15 mouse cellular contexts compared by ENCODE assay signal in the genomic region with DNA sequence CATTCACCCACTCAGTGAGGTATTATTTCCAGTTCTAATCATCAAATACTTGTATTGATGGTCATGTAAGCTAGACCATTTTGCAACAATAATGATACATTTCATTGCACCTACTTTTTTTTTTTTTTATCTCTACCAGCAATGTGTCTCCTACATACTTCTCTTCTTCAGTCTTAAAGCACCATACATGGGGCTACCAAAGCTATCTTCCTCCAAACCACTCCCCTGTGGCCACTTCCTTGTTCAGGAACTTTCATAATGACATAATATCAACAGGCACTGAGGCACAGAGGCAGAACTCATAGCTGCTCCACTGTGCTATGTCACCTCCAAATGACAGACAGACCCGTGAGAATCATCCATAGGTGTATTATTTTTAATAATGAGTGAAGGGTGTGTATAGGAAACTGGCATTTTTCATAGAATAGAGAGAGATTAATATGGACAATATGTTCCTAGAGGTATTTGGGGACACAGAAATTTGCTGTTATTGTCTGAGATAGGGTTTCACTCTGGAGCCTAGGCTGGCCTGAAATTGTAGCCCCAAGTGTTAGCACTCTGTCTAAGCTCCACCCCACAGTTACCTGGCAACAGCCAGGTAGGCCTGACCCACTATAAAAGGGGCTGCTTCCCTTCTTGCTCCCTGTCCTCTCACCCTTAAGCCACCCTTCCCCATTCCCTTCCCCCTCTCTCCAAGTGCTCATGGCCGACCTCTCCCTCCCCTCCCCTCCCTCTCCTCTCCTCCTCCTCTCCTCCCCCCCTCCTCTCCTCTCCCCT.
A peak's percentile ranks its signal among the peaks of the same experiment; 100 is the strongest.
DNase-seq lines count a peak whose midpoint lies in the region; ATAC-seq and TF ChIP-seq lines count a peak whose summit lies in the region.
"Had no signal": no experiment of that assay in that cellular context is flagged by ENCODE, and none has a peak within 500 bp of the region (broad histone marks: within the 10 kb centered on the region; RNA-seq: fewer than 3 reads in every experiment).

No protein-coding gene starts in this region.

- H3K9ac ChIP-seq in liver, adult 2 months (ENCODE audit: low read depth, low read length), result no peak overlapping the region
- no peak overlapping the region for H3K9ac ChIP-seq in liver, embryonic 11.5 days (ENCODE audit: low read depth, low read length)
- no peak overlapping the region for H3K9ac ChIP-seq in forebrain, embryonic 14.5 days (ENCODE audit: low read length)
- H3K9ac ChIP-seq: kidney, embryonic 15.5 days; lung, embryonic 14.5 days had no signal

- no peak for TF ChIP-seq POLR2A in liver, adult 2 months (IDR thresholded peaks at IDR 0.05; ENCODE audit: extremely low read depth, insufficient read depth, low read length)
- TF ChIP-seq POLR2A in bone marrow macrophage, adult 2 months (IDR thresholded peaks at IDR 0.05; ENCODE audit: borderline replicate concordance, low read depth, low read length), result no peak

- ATAC-seq in liver, embryonic 11.5 days (replicated peaks; ENCODE audit: low FRiP score), result no peak
- ATAC-seq in megakaryocyte, adult 5-6 weeks (ENCODE audit: poor library complexity, severe bottlenecking), result peak; percentile 85
- no peak for ATAC-seq in forebrain, embryonic 14.5 days

- 85% methylated on average over 2 of the region's 2 CpGs for WGBS in liver, adult 2 months
- 68% methylated on average over 2 of the region's 2 CpGs for WGBS in liver, embryonic 11.5 days
- WGBS in forebrain, embryonic 14.5 days, result 60% methylated on average over 2 of the region's 2 CpGs

- no peaks in the 10 kb centered on the region for H3K27me3 ChIP-seq in liver, adult 2 months (ENCODE audit: control insufficient read depth, insufficient read depth, low read length)
- no peaks in the 10 kb centered on the region for H3K27me3 ChIP-seq in liver, embryonic 11.5 days (replicated peaks; ENCODE audit: control insufficient read depth, insufficient read depth, low read length)
- no peaks in the 10 kb centered on the region for H3K27me3 ChIP-seq in forebrain, embryonic 14.5 days (replicated peaks; ENCODE audit: control insufficient read depth, insufficient read depth, low read length)
- H3K27me3 ChIP-seq: kidney, embryonic 15.5 days had no signal

- TF ChIP-seq CTCF in liver, adult 2 months (IDR thresholded peaks at IDR 0.05; ENCODE audit: low read depth, low read length), result no peak
- no peak for TF ChIP-seq CTCF in bone marrow macrophage, adult 2 months (IDR thresholded peaks at IDR 0.05; ENCODE audit: low read depth, low read length)

- H3K4me1 ChIP-seq in liver, adult 2 months (ENCODE audit: control insufficient read depth, insufficient read depth, low read length), result no peaks in the 10 kb centered on the region; the same call in 1 of the 2 replicates
- no peaks in the 10 kb centered on the region for H3K4me1 ChIP-seq in liver, embryonic 11.5 days (replicated peaks; ENCODE audit: control insufficient read depth, insufficient read depth, low read length)
- peaks cover 25% of the 10 kb centered on the region for H3K4me1 ChIP-seq in bone marrow macrophage, adult 2 months (ENCODE audit: control insufficient read depth, insufficient read depth, low read length)
- H3K4me1 ChIP-seq in forebrain, embryonic 14.5 days (ENCODE audit: control insufficient read depth, insufficient read depth, low read length), result peaks cover 12% of the 10 kb centered on the region

- H3K36me3 ChIP-seq in liver, adult 2 months (ENCODE audit: control insufficient read depth, insufficient read depth, low read length), result no peaks in the 10 kb centered on the region
- no peaks in the 10 kb centered on the region for H3K36me3 ChIP-seq in liver, embryonic 11.5 days (ENCODE audit: control insufficient read depth, insufficient read depth, low read length)
- no peaks in the 10 kb centered on the region for H3K36me3 ChIP-seq in forebrain, embryonic 14.5 days (ENCODE audit: control insufficient read depth, insufficient read depth, low read length)
- H3K36me3 ChIP-seq: kidney, embryonic 15.5 days had no signal

- no peak overlapping the region for H3K4me3 ChIP-seq in liver, adult 2 months (ENCODE audit: insufficient read depth, low read depth, low read length)
- H3K4me3 ChIP-seq in liver, embryonic 11.5 days (ENCODE audit: low read depth, low read length), result no peak overlapping the region
- no peak overlapping the region for H3K4me3 ChIP-seq in bone marrow macrophage, adult 2 months (ENCODE audit: insufficient read depth, low read length)
- H3K4me3 ChIP-seq in forebrain, embryonic 14.5 days (ENCODE audit: low read depth, low read length), result no peak overlapping the region
- H3K4me3 ChIP-seq: heart, adult 2 months; kidney, embryonic 15.5 days had no signal

- no peaks in the 10 kb centered on the region for H3K9me3 ChIP-seq in liver, embryonic 11.5 days (ENCODE audit: control insufficient read depth, low read length)
- no peaks in the 10 kb centered on the region for H3K9me3 ChIP-seq in forebrain, embryonic 14.5 days (replicated peaks; ENCODE audit: control insufficient read depth, low read length)
- H3K9me3 ChIP-seq: kidney, embryonic 15.5 days had no signal

- H3K79me2 ChIP-seq in liver, adult 2 months (ENCODE audit: control insufficient read depth, insufficient read depth, low read length), result no peaks in the 10 kb centered on the region

- H3K4me2 ChIP-seq in liver, embryonic 11.5 days, result no peak overlapping the region
- no peak overlapping the region for H3K4me2 ChIP-seq in forebrain, embryonic 14.5 days (ENCODE audit: low read length)
- H3K4me2 ChIP-seq: kidney, embryonic 15.5 days; lung, embryonic 14.5 days had no signal

- DNase-seq in liver, adult 2 months (ENCODE audit: extremely low read depth, low read depth, low spot score), result peak; percentile 25
- no peak for DNase-seq in liver, embryonic 11.5 days (ENCODE audit: low spot score)
- DNase-seq in B cell, adult 2 months, result peak; percentile 51 to 60
- DNase-seq in cerebellum, adult 8-10 months, result no peak
- no peak for DNase-seq in kidney, adult 8-10 months
- DNase-seq in forebrain, embryonic 14.5 days (ENCODE audit: low spot score), result no peak
- DNase-seq: adrenal gland, adult 2 months; cerebellum, adult 9-11 months; heart, adult 2 months; heart, postnatal 14 days; lung, embryonic 14.5 days; midbrain, embryonic 14.5 days had no signal

- H3K27ac ChIP-seq in liver, adult 2 months (replicated peaks; ENCODE audit: insufficient read depth, low read depth, low read length), result no peak overlapping the region
- H3K27ac ChIP-seq in liver, embryonic 11.5 days (ENCODE audit: low read depth, low read length), result no peak overlapping the region
- H3K27ac ChIP-seq in bone marrow macrophage, adult 2 months (ENCODE audit: insufficient read depth, low read depth, low read length), result peak overlapping the region; percentile 79
- no peak overlapping the region for H3K27ac ChIP-seq in forebrain, embryonic 14.5 days (ENCODE audit: low read depth, low read length)
- H3K27ac ChIP-seq: heart, adult 2 months; kidney, embryonic 15.5 days had no signal

Comparison
In these comparisons a context has a peak if more than half of its experiments do, and no peak if none do; other contexts are left out.
1. DNase-seq: peak in liver, adult 2 months (single experiment) and B cell, adult 2 months (2 of 2); none in liver, embryonic 11.5 days (single experiment), cerebellum, adult 8-10 months (single experiment), kidney, adult 8-10 months (0 of 2) and forebrain, embryonic 14.5 days (single experiment).